Mouse (Mus musculus): ENCODE data around the gene Ppm1m. TPM values are rescaled to one million over a fixed set of nuclear protein-coding genes. Genes with fewer than 3 reads are reported as not detected.

Ppm1m gene
- total and polyA plus RNA-seq, 3 experiments, result 10.8 to 18.9 (median 12.1) TPM

DNA sequence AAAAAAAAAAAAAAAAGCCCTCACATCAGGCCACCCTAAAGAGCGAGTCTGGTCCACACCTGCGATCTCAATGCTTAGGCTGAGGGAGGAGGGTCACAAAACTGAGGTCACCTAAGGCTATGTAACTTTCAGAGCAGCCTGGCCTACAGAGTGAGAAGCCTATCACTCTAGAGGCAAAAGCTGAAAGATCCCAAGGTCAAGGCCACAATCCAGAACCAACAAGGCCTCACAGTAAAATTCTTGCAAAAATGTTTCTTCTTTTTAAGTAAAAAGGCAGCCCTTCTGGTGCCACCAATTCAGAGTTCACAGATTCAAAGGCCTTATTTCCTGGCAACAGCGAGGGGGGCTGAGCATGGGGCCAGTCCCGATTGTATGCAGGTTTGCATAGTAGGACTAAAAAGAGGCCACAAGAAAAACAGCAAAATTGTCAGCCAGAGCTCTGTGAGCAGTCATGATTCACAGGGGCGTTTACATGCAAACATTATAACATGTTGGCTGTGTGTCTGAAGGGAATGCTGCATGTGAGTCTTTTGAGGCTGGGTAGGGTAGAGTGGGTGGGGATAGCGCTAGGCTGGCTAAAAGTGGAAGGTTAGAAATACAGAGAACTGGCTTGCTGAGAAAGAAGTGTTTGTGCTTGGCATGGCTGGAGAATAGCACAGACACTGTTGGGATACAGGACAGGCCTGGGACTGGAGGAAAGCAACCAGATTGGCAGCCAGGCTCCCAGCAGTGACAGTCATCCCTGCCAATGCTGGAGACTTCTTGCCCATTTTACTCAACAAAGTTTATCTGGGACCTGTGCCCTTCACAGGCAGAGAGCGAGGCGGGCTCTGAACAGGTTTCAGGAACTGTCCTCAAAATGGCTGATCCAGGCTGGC is 5.4 kb downstream of the Ppm1m start:
- H3K4me3 ChIP-seq, result no peak overlapping the region
- H3K36me3 ChIP-seq (ENCODE audit: control insufficient read depth, insufficient read depth, low read length), result no peaks in the 10 kb centered on the region
- 82% methylated on average over 8 of the region's 8 CpGs for WGBS
- H3K79me2 ChIP-seq (replicated peaks; ENCODE audit: control insufficient read depth, insufficient read depth, low read length), result no peaks in the 10 kb centered on the region
- intact Hi-C loops (cut with DNase I), result no loop called here
- DNase-seq, result no peak
- H3K27me3 ChIP-seq (ENCODE audit: control insufficient read depth, insufficient read depth, low read length), result no peaks in the 10 kb centered on the region
- no peak overlapping the region for H3K9ac ChIP-seq (ENCODE audit: low read depth, low read length)
- TF ChIP-seq EP300 (IDR thresholded peaks at IDR 0.05; ENCODE audit: insufficient read depth, low read depth, low read length) (no peak), POLR2A (IDR thresholded peaks at IDR 0.05; ENCODE audit: insufficient read depth, low read depth, low read length) (no peak), CTCF (IDR thresholded peaks at IDR 0.05) (no peak)
- peaks cover 2% of the 10 kb centered on the region for H3K4me1 ChIP-seq (ENCODE audit: control insufficient read depth, insufficient read depth, low read length)
- no peak overlapping the region for H3K27ac ChIP-seq

DNA sequence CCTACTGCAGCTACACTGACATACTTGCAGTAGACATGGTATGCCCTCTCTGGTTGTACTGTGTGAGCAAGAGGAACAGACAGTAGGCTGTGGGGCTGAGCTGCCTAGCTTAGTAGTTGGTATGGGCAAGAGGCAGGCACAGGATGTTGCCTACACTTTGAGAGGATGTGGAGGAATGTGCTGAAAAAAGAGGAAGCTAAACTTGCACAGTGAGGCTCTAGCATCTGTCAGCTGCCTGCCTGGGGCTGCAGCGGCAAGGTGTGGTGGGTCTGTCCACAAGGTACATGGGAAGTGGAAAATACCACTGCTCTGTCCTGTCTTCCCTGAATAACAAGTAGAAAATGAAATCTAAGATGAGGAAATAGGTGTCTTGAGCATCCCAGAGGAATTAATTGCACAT is 6.5 kb downstream of the Ppm1m start:
- WGBS, result 84% methylated on average over 1 of the region's 1 CpGs
- H3K4me1 ChIP-seq (ENCODE audit: control insufficient read depth, insufficient read depth, low read length), result no peaks in the 10 kb centered on the region; the same call in 1 of the 2 replicates
- no peak for DNase-seq
- TF ChIP-seq POLR2A (IDR thresholded peaks at IDR 0.05; ENCODE audit: insufficient read depth, low read depth, low read length), result no peak
- no peak for TF ChIP-seq EP300 (IDR thresholded peaks at IDR 0.05; ENCODE audit: insufficient read depth, low read depth, low read length)
- TF ChIP-seq CTCF (IDR thresholded peaks at IDR 0.05), result no peak
- no peaks in the 10 kb centered on the region for H3K79me2 ChIP-seq (replicated peaks; ENCODE audit: control insufficient read depth, insufficient read depth, low read length)
- H3K27ac ChIP-seq, result no peak overlapping the region
- intact Hi-C loops (cut with DNase I), result no loop called here
- no peaks in the 10 kb centered on the region for H3K36me3 ChIP-seq (ENCODE audit: control insufficient read depth, insufficient read depth, low read length)
- no peak overlapping the region for H3K4me3 ChIP-seq
- H3K27me3 ChIP-seq (ENCODE audit: control insufficient read depth, insufficient read depth, low read length), result no peaks in the 10 kb centered on the region
- H3K9ac ChIP-seq (ENCODE audit: low read depth, low read length), result no peak overlapping the region

DNA sequence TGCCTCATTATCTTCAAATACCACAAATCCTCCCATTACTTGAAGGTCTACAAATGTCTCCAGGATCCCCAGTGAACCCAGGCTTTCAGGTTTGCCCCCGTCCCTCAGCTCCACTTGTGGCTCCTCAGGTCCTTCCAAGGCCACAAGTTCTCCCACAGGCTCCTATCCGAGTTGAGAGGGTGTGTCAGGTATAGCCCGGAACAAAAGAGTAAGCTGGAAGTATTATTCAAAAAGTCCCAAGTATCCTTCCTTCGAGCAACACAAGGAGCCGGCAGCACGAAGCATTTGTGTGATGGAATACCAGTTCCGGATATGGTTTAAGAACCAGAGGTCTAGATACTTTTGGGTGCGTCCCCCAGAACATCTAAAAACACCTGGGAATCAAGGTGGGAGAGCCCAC is 7.5 kb downstream of the Ppm1m start:
- Histone ChIP-seq H3K9ac (ENCODE audit: low read depth, low read length) (no peak overlapping the region), H3K27me3 (ENCODE audit: control insufficient read depth, insufficient read depth, low read length) (no peaks in the 10 kb centered on the region), H3K36me3 (ENCODE audit: control insufficient read depth, insufficient read depth, low read length) (peaks cover 4% of the 10 kb centered on the region), H3K4me1 (ENCODE audit: control insufficient read depth, insufficient read depth, low read length) (no peaks in the 10 kb centered on the region; the same call in 1 of the 2 replicates), H3K4me3 (no peak overlapping the region), H3K79me2 (replicated peaks; ENCODE audit: control insufficient read depth, insufficient read depth, low read length) (no peaks in the 10 kb centered on the region), H3K27ac (no peak overlapping the region)
- intact Hi-C loops (cut with DNase I), result no loop called here
- TF ChIP-seq CTCF (IDR thresholded peaks at IDR 0.05) (no peak), POLR2A (IDR thresholded peaks at IDR 0.05; ENCODE audit: insufficient read depth, low read depth, low read length) (no peak), EP300 (IDR thresholded peaks at IDR 0.05; ENCODE audit: insufficient read depth, low read depth, low read length) (no peak; the same call in 1 of the 2 replicates)
- 89% methylated on average over 8 of the region's 8 CpGs for WGBS
- no peak for DNase-seq

DNA sequence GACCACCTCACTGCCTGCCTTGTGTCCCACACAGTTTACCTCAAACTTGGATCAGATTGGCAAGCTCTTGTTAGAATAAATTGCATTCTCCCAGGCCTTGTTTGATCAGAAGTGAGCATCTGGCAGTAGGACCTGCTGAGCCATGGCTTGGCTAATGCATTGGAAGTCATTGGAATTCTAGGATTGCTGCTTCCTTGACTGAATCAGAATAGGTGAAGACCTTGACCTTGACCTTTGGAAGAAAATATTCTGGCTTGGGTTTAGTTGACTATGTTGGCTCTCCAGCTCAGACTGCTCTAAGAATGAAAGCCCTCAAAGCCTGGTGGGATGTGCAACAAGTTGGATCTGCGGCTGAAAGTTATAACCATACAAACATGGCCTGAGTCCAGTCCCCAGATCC is 8.2 kb downstream of the Ppm1m start:
- whole genome bisulfite sequencing, result 87% methylated on average over 1 of the region's 1 CpGs
- DNase-seq, result no peak
- Histone ChIP-seq H3K27me3 (ENCODE audit: control insufficient read depth, insufficient read depth, low read length) (no peaks in the 10 kb centered on the region), H3K9ac (ENCODE audit: low read depth, low read length) (no peak overlapping the region), H3K79me2 (replicated peaks; ENCODE audit: control insufficient read depth, insufficient read depth, low read length) (no peaks in the 10 kb centered on the region), H3K4me1 (ENCODE audit: control insufficient read depth, insufficient read depth, low read length) (no peaks in the 10 kb centered on the region; the same call in 1 of the 2 replicates), H3K4me3 (no peak overlapping the region), H3K27ac (no peak overlapping the region), H3K36me3 (ENCODE audit: control insufficient read depth, insufficient read depth, low read length) (peaks cover 5% of the 10 kb centered on the region)
- no peak for TF ChIP-seq CTCF (IDR thresholded peaks at IDR 0.05)
- no peak for TF ChIP-seq POLR2A (IDR thresholded peaks at IDR 0.05; ENCODE audit: insufficient read depth, low read depth, low read length)
- no peak for TF ChIP-seq EP300 (IDR thresholded peaks at IDR 0.05; ENCODE audit: insufficient read depth, low read depth, low read length)
- intact Hi-C loops (cut with DNase I), result no loop called here

GRCm38 (mm10) chr9:106183996-106184395 is 15.6 kb downstream of the Ppm1m start:
- Histone ChIP-seq H3K27ac (no peak overlapping the region), H3K79me2 (replicated peaks; ENCODE audit: control insufficient read depth, insufficient read depth, low read length) (peaks cover 6% of the 10 kb centered on the region), H3K27me3 (ENCODE audit: control insufficient read depth, insufficient read depth, low read length) (no peaks in the 10 kb centered on the region), H3K36me3 (ENCODE audit: control insufficient read depth, insufficient read depth, low read length) (peaks cover 43% of the 10 kb centered on the region), H3K4me1 (ENCODE audit: control insufficient read depth, insufficient read depth, low read length) (peaks cover 1% of the 10 kb centered on the region; the same call in 1 of the 2 replicates), H3K9ac (ENCODE audit: low read depth, low read length) (no peak overlapping the region), H3K4me3 (no peak overlapping the region)
- intact Hi-C loops (cut with DNase I), result no loop called here
- 83% methylated on average over 5 of the region's 5 CpGs for WGBS
- no peak for TF ChIP-seq EP300 (IDR thresholded peaks at IDR 0.05; ENCODE audit: insufficient read depth, low read depth, low read length)
- no peak for TF ChIP-seq CTCF (IDR thresholded peaks at IDR 0.05)
- no peak for DNase-seq

DNA sequence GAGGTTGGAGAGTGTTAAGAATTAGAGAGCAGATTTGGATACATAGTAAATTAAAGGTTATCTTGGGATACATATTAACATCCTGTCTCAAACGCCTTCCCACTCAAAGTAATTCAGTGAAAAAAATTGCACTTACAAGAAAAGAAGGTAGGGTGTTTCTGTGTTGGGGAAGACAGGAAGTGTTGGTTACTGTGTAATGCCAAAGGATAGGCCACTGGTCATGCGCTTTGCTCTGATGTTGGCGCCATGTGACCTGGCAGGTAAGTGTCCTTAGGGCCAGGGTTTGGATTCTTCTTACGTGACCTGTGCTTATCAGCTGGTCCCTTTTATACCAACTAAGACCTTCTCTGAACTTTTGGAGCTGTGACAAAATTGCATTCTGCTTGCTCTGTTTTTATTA is 17.4 kb downstream of the Ppm1m start:
- no peak for DNase-seq
- no peak overlapping the region for H3K4me3 ChIP-seq
- no peaks in the 10 kb centered on the region for H3K27me3 ChIP-seq (ENCODE audit: control insufficient read depth, insufficient read depth, low read length)
- H3K9ac ChIP-seq (ENCODE audit: low read depth, low read length), result no peak overlapping the region
- no peak overlapping the region for H3K27ac ChIP-seq
- peaks cover 8% of the 10 kb centered on the region for H3K79me2 ChIP-seq (replicated peaks; ENCODE audit: control insufficient read depth, insufficient read depth, low read length)
- H3K4me1 ChIP-seq (ENCODE audit: control insufficient read depth, insufficient read depth, low read length), result peaks cover 3% of the 10 kb centered on the region
- TF ChIP-seq POLR2A (IDR thresholded peaks at IDR 0.05; ENCODE audit: insufficient read depth, low read depth, low read length) (no peak), EP300 (IDR thresholded peaks at IDR 0.05; ENCODE audit: insufficient read depth, low read depth, low read length) (no peak), CTCF (IDR thresholded peaks at IDR 0.05) (no peak)
- H3K36me3 ChIP-seq (ENCODE audit: control insufficient read depth, insufficient read depth, low read length), result peaks cover 49% of the 10 kb centered on the region
- intact Hi-C loops (cut with DNase I), result no loop called here
- WGBS, result 65% methylated on average over 4 of the region's 4 CpGs
